Mouse (Mus musculus) hindbrain, embryonic 10.5 days (tissue): ENCODE results near the gene Tnpo1. TPM values are rescaled to one million over a fixed set of nuclear protein-coding genes. Genes with fewer than 3 reads are reported as not detected.

Source experiments
- DNase-seq: peaks from one replicate; pipeline ENCODE4 v3.0.0-alpha.2; 2017; ENCODE audit warnings: low spot score
- H3K27ac ChIP-seq: fragments of 300-500 bp; sonication (generic); 2 replicates; pipeline ENCODE4 v1.5.1; 2016; ENCODE audit warnings: mild to moderate bottlenecking, moderate library complexity
- H3K27me3 ChIP-seq: fragments of 300-500 bp; sonication (generic); 2 replicates; pipeline ENCODE4 v1.6.1; 2016; ENCODE audit warnings: mild to moderate bottlenecking; ENCODE audit not compliant: poor library complexity, insufficient read depth, severe bottlenecking
- H3K36me3 ChIP-seq: fragments of 300-500 bp; sonication (generic); 2 replicates; pipeline ENCODE4 v1.6.1; 2016; ENCODE audit warnings: mild to moderate bottlenecking, moderate library complexity
- H3K4me1 ChIP-seq: fragments of 300-500 bp; sonication (generic); replicated peaks from 2 replicates; pipeline ENCODE4 v1.6.1; 2016; ENCODE audit warnings: mild to moderate bottlenecking
- H3K4me3 ChIP-seq: fragments of 300-500 bp; sonication (generic); 2 replicates; pipeline ENCODE4 v1.5.1; 2016; ENCODE audit warnings: mild to moderate bottlenecking, moderate library complexity
- H3K9me3 ChIP-seq: fragments of 300-500 bp; sonication (generic); 2 replicates; pipeline ENCODE4 v1.6.1; 2016; ENCODE audit warnings: mild to moderate bottlenecking, moderate library complexity
- WGBS: fragments of 180-500 bp; shearing (Covaris S2); methylation state at CpG from one replicate; pipeline ENCODE4 v1.1.7; 2016; 5-methylcytosine and 5-hydroxymethylcytosine counted together
- polyA plus RNA-seq: library from polyadenylated mRNA; unstranded; fragments of >200 nt; fragmentation: Nextera tagmentation; extraction: Ambion mirVana; gene quantifications from 2 replicates; pipeline ENCODE4 v1.2.1, GENCODE M21; 2016

Gene Tnpo1
- polyA plus RNA-seq, 1 experiment from 2014 or later, result 74.6 TPM

- Histone ChIP-seq H3K27me3 (no peaks in the 10 kb centered on the region), H3K36me3 (no peaks in the 10 kb centered on the region), H3K4me1 (peaks cover 9% of the 10 kb centered on the region; the same call in 1 of the 2 replicates), H3K4me3 (no peak overlapping the region), H3K9me3 (no peaks in the 10 kb centered on the region), H3K27ac (no peak overlapping the region)
- 66% methylated on average over 4 of the region's 4 CpGs for WGBS
- DNase-seq, result no peak
Observed at GRCm38 (mm10) chr13:98948146-98948545, 22.0 kb upstream of the Tnpo1 start.

GRCm38 (mm10) chr13:98946434-98946833 is 20.2 kb upstream of the Tnpo1 start:
- no peaks in the 10 kb centered on the region for H3K9me3 ChIP-seq
- whole genome bisulfite sequencing, result 92% methylated on average over 7 of the region's 7 CpGs
- H3K36me3 ChIP-seq, result no peaks in the 10 kb centered on the region

DNA sequence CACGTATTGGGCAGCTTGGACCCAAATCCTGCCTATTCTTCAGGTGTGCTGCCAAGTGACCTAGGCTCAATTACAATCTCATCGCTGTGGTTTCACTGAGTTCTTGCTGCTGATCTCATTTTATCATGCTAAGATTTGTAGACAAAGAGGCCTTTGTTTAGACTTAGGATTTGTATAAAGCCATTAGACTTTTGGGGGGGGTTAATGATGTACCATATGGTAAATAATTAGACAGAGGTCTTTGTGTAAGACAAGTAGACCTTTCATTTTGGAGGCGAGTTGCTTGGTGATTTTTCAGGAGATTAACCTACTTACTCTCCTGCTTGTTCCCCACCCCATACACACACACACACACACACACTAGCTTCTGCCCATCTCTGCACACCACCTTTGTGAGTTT is 19.7 kb upstream of the Tnpo1 start:
- H3K4me3 ChIP-seq, result no peak overlapping the region
- H3K4me1 ChIP-seq, result peaks cover 12% of the 10 kb centered on the region; the same call in 1 of the 2 replicates
- H3K9me3 ChIP-seq, result no peaks in the 10 kb centered on the region
- H3K27ac ChIP-seq, result no peak overlapping the region
- no peaks in the 10 kb centered on the region for H3K27me3 ChIP-seq
- DNase-seq, result no peak
- WGBS, result 59% methylated on average over 3 of the region's 3 CpGs
- H3K36me3 ChIP-seq, result no peaks in the 10 kb centered on the region

More at GRCm38 (mm10) chr13:98946434-98946833, 20.2 kb upstream of the Tnpo1 start:
- Histone ChIP-seq H3K27ac (no peak overlapping the region), H3K4me1 (peaks cover 12% of the 10 kb centered on the region; the same call in 1 of the 2 replicates), H3K4me3 (no peak overlapping the region), H3K27me3 (no peaks in the 10 kb centered on the region)
- no peak for DNase-seq

GRCm38 (mm10) chr13:98945381-98945780 is 19.2 kb upstream of the Tnpo1 start:
- H3K4me3 ChIP-seq, result no peak overlapping the region
- H3K27me3 ChIP-seq, result no peaks in the 10 kb centered on the region
- H3K4me1 ChIP-seq, result peaks cover 12% of the 10 kb centered on the region; the same call in 1 of the 2 replicates
- no peaks in the 10 kb centered on the region for H3K9me3 ChIP-seq
- no peak overlapping the region for H3K27ac ChIP-seq
- no peaks in the 10 kb centered on the region for H3K36me3 ChIP-seq
- 90% methylated on average over 4 of the region's 4 CpGs for WGBS
- DNase-seq, result no peak

DNA sequence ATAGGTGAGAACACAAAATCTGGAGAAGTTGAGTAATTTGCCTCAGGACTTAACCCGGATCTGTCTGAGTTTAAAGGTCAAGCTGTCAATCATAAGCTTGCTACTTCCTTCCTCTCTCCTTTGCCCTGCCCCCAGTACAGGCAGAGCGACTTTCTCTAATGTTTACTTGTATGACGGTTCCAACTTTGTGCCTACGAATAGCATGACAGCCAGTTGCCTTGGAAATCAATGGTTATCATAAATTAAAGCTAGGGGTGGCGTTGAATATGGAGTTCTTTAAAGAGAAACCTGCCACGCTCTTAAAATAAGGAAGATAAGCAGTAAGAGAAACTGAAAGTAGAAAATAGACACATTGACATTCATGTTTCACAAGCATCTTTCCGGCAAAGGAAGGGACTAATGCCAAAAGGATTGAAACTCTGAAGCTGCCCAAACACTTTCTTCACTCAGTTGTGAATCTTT is 18.5 kb upstream of the Tnpo1 start:
- Histone ChIP-seq H3K27ac (no peak overlapping the region), H3K4me3 (no peak overlapping the region), H3K9me3 (no peaks in the 10 kb centered on the region), H3K36me3 (no peaks in the 10 kb centered on the region), H3K27me3 (no peaks in the 10 kb centered on the region), H3K4me1 (peaks cover 12% of the 10 kb centered on the region; the same call in 1 of the 2 replicates)
- DNase-seq, result no peak
- 89% methylated on average over 7 of the region's 7 CpGs for WGBS

GRCm38 (mm10) chr13:98942360-98942759 is 16.2 kb upstream of the Tnpo1 start:
- no peaks in the 10 kb centered on the region for H3K27me3 ChIP-seq
- peaks cover 9% of the 10 kb centered on the region; the same call in 1 of the 2 replicates for H3K4me1 ChIP-seq
- DNase-seq, result no peak
- no peaks in the 10 kb centered on the region for H3K9me3 ChIP-seq
- no peak overlapping the region for H3K27ac ChIP-seq
- no peak overlapping the region for H3K4me3 ChIP-seq
- 70% methylated on average over 6 of the region's 6 CpGs for WGBS
- no peaks in the 10 kb centered on the region for H3K36me3 ChIP-seq

DNA sequence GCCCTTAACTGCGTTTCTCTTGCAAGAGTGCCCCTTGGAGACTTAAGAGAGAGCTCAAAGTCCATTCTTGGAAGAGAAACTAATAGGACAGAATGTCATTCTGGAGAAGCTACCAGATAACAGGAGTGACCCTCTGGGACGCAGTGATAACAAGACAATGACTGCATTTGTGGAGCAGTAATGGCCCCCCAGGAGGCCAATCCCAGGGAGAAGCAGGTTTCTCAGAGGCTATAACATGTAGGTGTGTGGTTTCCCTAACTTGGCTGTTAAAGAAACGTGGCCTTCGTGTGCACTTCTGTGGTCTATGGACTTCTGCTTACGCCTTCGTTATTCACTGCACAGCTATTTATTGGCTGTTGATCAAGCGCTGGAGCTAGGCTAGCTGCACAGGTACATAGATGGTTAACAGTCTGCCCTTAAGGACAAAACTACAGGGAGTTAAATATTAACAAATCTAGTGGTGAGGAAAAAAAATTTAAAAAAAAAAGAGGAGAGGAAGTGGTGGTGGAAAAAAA is 15.7 kb upstream of the Tnpo1 start:
- H3K4me1 ChIP-seq, result peaks cover 9% of the 10 kb centered on the region; the same call in 1 of the 2 replicates
- WGBS, result 83% methylated on average over 7 of the region's 7 CpGs
- no peak overlapping the region for H3K4me3 ChIP-seq
- no peaks in the 10 kb centered on the region for H3K27me3 ChIP-seq
- H3K9me3 ChIP-seq, result no peaks in the 10 kb centered on the region
- DNase-seq, result no peak
- H3K27ac ChIP-seq, result no peak overlapping the region
- no peaks in the 10 kb centered on the region for H3K36me3 ChIP-seq

DNA sequence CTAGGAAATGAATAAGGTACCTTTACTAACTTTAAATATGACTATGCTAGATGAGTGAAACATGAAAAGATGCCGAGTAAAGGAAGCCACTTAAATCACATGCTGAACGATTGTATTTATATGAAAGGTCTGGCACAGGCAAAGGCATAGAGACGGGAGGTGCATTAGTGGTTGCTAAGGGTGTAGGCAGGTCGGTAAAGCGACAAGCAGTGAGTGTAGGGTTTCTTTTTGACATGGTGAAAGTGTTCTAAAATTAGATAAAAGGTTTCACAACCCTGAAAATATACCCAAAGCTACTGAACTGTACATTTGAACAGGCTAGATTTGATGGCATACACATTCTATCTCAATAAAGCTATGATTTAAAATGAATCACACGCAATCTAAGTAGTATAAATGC is 10.9 kb upstream of the Tnpo1 start:
- H3K4me1 ChIP-seq, result no peaks in the 10 kb centered on the region
- H3K27ac ChIP-seq, result no peak overlapping the region
- no peaks in the 10 kb centered on the region for H3K36me3 ChIP-seq
- H3K4me3 ChIP-seq, result no peak overlapping the region
- 88% methylated on average over 6 of the region's 6 CpGs for WGBS
- no peaks in the 10 kb centered on the region for H3K9me3 ChIP-seq
- no peaks in the 10 kb centered on the region for H3K27me3 ChIP-seq
- DNase-seq, result no peak

GRCm38 (mm10) chr13:98928908-98929307 is 2.7 kb upstream of the Tnpo1 start:
- 98% methylated on average over 2 of the region's 2 CpGs for WGBS

DNA sequence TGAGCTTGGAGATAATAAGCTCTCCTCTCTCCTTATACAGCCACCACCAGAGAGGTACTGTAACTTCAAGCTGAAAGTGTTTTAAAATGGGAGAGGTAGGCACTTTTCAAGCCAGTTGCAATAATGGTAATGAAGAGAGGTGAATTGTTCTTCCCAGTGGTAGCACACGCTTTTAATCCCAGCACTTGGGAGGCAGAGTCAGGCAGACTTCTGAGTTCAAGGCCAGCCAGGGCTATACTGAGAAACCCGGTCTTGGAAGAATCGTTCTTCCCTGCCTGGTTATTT is 716 bp upstream of the Tnpo1 start:
- DNase-seq, result no peak
- Histone ChIP-seq H3K27ac (peak overlapping the region; percentile 100), H3K4me3 (peak overlapping the region; percentile 99), H3K27me3 (no peaks in the 10 kb centered on the region), H3K36me3 (peaks cover 26% of the 10 kb centered on the region), H3K4me1 (peaks cover 21% of the 10 kb centered on the region), H3K9me3 (peaks cover 4% of the 10 kb centered on the region)
- 87% methylated on average over 3 of the region's 3 CpGs for WGBS

More at GRCm38 (mm10) chr13:98928908-98929307, 2.7 kb upstream of the Tnpo1 start:
- Histone ChIP-seq H3K36me3 (peaks cover 5% of the 10 kb centered on the region), H3K4me3 (no peak overlapping the region), H3K9me3 (no peaks in the 10 kb centered on the region), H3K4me1 (peaks cover 19% of the 10 kb centered on the region), H3K27me3 (no peaks in the 10 kb centered on the region), H3K27ac (no peak overlapping the region)
- DNase-seq, result no peak

DNA sequence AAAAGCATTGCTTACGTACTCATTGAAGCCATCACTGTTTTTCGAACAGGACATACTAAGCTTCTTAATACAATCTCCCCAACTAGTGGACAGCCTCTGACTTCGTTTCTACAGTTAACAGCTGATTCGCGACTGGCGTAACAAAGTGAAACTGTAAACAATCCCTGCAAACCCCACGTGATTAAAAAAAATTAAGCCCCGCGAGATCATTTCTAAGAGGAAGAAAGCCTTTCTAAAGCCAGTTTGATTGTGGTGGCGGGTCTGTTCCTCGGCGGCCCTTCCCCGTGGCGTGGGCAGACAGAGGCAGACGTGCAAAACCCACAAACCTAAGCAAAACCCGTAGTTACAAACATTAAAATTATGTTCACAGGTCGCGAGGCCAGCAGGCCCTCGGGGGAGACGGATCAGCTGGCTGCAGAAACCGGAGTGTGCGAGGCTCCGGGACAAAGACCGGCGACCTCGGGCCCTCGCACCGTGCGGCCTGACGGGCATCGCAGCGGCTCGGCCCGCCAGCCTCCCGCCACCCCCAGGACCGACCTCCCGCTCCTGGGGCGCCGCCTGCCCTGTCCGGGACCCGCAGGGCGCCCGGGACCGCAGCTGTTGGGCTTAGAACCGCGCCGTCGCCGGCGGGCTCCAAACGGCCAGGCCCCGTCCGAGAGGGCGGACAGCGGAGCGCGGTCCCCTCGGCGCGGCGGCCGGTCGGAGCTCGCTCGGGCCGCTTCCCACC is 535 bp downstream of the Tnpo1 start:
- H3K27ac ChIP-seq, result peak overlapping the region; percentile 100
- peak; percentile 63 for DNase-seq
- H3K4me1 ChIP-seq, result peaks cover 29% of the 10 kb centered on the region
- WGBS, result under 1% methylated on average over 66 of the region's 66 CpGs
- peak overlapping the region; percentile 99 for H3K4me3 ChIP-seq
- H3K36me3 ChIP-seq, result peaks cover 38% of the 10 kb centered on the region
- H3K27me3 ChIP-seq, result no peaks in the 10 kb centered on the region
- peaks cover 9% of the 10 kb centered on the region for H3K9me3 ChIP-seq

DNA sequence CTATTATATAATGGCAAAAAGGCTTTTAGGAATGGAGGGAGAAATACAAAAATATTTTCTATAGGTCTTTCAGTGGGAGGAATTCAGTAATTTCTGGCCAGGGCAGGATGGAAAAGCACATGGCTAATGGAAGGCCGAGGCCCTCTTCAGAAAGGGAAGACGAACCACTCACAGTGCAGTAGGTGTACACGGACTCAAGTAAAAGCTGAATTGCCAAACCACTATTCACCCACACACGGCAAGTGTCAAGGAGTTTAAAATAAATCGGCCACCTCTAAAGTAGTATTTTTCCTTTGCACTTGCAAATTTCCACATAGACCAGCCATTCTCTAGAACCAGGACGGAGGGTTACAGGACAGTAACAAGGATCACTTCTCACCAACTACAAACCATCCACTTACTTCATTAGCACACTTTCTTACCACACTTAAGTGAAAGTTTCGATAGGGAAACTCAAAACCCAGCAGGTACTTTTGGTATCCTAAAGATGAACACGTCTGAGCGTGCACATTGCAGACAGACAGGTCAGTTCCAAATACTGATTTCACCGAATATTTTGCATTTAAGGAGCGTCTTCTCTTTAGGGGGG is 1.2 kb downstream of the Tnpo1 start:
- 26% methylated on average over 11 of the region's 11 CpGs for WGBS
- H3K27ac ChIP-seq, result peak overlapping the region; percentile 100
- peaks cover 9% of the 10 kb centered on the region for H3K9me3 ChIP-seq
- peak overlapping the region; percentile 99 for H3K4me3 ChIP-seq
- peaks cover 29% of the 10 kb centered on the region for H3K4me1 ChIP-seq
- peaks cover 45% of the 10 kb centered on the region for H3K36me3 ChIP-seq
- DNase-seq, result no peak
- no peaks in the 10 kb centered on the region for H3K27me3 ChIP-seq

GRCm38 (mm10) chr13:98922806-98923205 is 3.4 kb downstream of the Tnpo1 start:
- H3K27ac ChIP-seq, result no peak overlapping the region
- no peak for DNase-seq
- H3K36me3 ChIP-seq, result peaks cover 67% of the 10 kb centered on the region
- 96% methylated on average over 3 of the region's 3 CpGs for WGBS
- no peaks in the 10 kb centered on the region for H3K27me3 ChIP-seq
- H3K4me1 ChIP-seq, result peaks cover 33% of the 10 kb centered on the region
- peaks cover 9% of the 10 kb centered on the region for H3K9me3 ChIP-seq
- H3K4me3 ChIP-seq, result no peak overlapping the region
